Mouse (Mus musculus): ENCODE data around the gene Pwp2.

DNA sequence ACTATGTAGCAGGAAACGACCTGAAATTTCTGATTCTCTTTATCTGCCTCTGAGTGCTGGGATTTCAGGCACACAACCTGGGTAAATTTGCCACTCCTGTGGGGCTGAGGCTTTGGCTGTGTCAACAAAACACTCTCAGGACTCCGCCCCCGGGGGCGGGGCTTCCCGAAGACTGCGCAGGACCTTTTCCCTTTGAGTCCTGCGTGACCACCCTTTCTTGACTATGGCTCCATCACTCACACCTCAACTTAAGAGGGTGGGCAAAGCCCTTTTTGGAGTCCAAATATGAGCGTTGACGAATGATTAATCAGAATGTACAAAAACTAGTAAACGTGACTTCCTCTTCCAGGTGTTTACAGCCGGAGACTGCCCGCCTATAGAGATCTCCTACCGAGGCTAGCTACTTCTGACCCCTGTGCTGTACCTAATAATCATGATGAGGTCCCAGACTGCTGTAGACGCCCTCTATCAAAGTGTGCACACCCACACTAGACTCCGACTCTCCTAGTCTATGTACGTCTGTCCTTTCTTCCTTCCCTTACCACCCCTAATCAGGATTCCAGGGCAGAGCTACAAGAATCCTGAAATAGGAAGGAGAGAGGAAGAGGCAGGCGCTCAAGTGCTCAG, 25.6 kb downstream of the Pwp2 start:
- TF ChIP-seq CTCF (IDR thresholded peaks at IDR 0.05; ENCODE audit: insufficient read depth, low read length) (no peak), POLR2A (IDR thresholded peaks at IDR 0.05; ENCODE audit: borderline replicate concordance, extremely low read depth, low read depth, low read length) (no peak)
